Mouse (Mus musculus) embryonic facial prominence, embryonic 12.5 days (tissue): ENCODE measurements around the gene Gmfb. TPM values are rescaled to one million over a fixed set of nuclear protein-coding genes. Genes with fewer than 3 reads are reported as not detected.

Experiments
- ATAC-seq: fragments of 200-750 bp; cut with Nextera tagmentation; 2 replicates; pipeline ENCODE4 v1.8.0; 2017; ENCODE audit not compliant: insufficient number of reproducible peaks, insufficient read depth, low FRiP score, low TSS enrichment
- H3K27ac ChIP-seq: fragments of 300-500 bp; sonication (generic); 2 replicates; pipeline ENCODE4 v1.5.1; 2016; ENCODE audit warnings: mild to moderate bottlenecking
- H3K27me3 ChIP-seq: fragments of 300-500 bp; sonication (generic); 2 replicates; pipeline ENCODE4 v1.6.1; 2016; ENCODE audit warnings: mild to moderate bottlenecking, moderate library complexity
- H3K36me3 ChIP-seq: fragments of 300-500 bp; sonication (generic); 2 replicates; pipeline ENCODE4 v1.6.1; 2016; ENCODE audit warnings: mild to moderate bottlenecking
- H3K4me1 ChIP-seq: fragments of 300-500 bp; sonication (generic); 2 replicates; pipeline ENCODE4 v1.6.1; 2016
- H3K4me2 ChIP-seq: fragments of 300-500 bp; sonication (generic); replicated peaks from 2 replicates; pipeline ENCODE4 v1.6.1; 2016; ENCODE audit warnings: mild to moderate bottlenecking, moderate library complexity
- H3K4me3 ChIP-seq: fragments of 300-500 bp; sonication (generic); 2 replicates; pipeline ENCODE4 v1.5.1; 2016; ENCODE audit warnings: mild to moderate bottlenecking
- H3K9ac ChIP-seq: fragments of 300-500 bp; sonication (generic); 2 replicates; pipeline ENCODE4 v1.6.1; 2016; ENCODE audit warnings: mild to moderate bottlenecking, moderate library complexity
- H3K9me3 ChIP-seq: fragments of 300-500 bp; sonication (generic); 2 replicates; pipeline ENCODE4 v1.6.1; 2016; ENCODE audit warnings: mild to moderate bottlenecking, moderate library complexity
- WGBS: fragments of 180-500 bp; shearing (Covaris S2); methylation state at CpG from one replicate; pipeline ENCODE4 v1.1.7; 2016; 5-methylcytosine and 5-hydroxymethylcytosine counted together
- polyA plus RNA-seq: library from polyadenylated mRNA; unstranded; fragments of >200 nt; fragmentation: Nextera tagmentation; extraction: Ambion mirVana; gene quantifications from 2 replicates; pipeline ENCODE4 v1.2.1, GENCODE M21; 2016

Gene Gmfb
- polyA plus RNA-seq, 1 experiment from 2014 or later, result 85.1 TPM

DNA sequence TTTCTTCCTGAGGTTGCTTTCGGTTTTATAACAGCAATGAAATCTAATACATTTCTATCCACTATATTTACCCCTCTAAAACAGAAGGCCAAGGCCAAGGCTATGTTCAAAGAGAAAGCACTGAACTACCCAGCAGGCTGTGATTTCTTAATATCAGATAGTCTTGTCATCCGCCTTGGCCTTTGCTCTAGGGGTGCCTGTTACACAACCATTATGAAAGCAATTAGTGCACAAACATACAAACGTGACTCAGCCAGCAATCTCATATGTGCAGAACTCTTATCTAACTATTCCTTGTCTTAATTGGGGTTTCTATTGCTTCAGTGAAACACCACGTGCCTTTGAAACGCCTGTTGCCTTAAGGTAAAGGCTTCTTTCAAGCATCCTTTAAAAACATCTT lies 27.9 kb downstream of the Gmfb start:
- Histone ChIP-seq H3K4me2 (no peak overlapping the region), H3K9me3 (no peaks in the 10 kb centered on the region), H3K4me3 (no peak overlapping the region), H3K9ac (no peak overlapping the region), H3K4me1 (no peaks in the 10 kb centered on the region), H3K27ac (no peak overlapping the region), H3K36me3 (no peaks in the 10 kb centered on the region), H3K27me3 (no peaks in the 10 kb centered on the region)
- 87% methylated on average over 5 of the region's 5 CpGs for WGBS
- no peak for ATAC-seq

DNA sequence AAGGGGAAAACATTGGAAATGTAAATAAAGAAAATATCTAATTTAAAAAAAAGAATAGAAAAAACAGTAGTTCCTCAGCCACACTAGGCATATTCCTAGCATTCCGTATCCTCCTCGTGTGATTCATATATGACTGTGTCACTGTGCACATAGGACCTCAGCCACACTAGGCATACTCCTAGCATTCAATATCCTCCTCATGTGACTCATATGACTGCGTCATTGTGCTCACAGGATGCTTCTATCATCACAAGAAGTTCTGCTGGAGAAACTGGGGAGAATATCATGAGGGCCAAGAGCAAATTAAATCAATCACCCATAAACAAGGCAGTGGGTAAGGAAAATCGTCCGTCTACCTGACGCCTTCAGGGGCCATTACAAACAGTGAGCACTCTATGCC lies 31.3 kb downstream of the Gmfb start:
- WGBS, result 89% methylated on average over 6 of the region's 6 CpGs
- Histone ChIP-seq H3K36me3 (no peaks in the 10 kb centered on the region), H3K9me3 (no peaks in the 10 kb centered on the region), H3K27me3 (no peaks in the 10 kb centered on the region), H3K27ac (no peak overlapping the region), H3K4me1 (peaks cover 15% of the 10 kb centered on the region; the same call in 1 of the 2 replicates), H3K4me3 (no peak overlapping the region), H3K9ac (no peak overlapping the region), H3K4me2 (no peak overlapping the region)
- no peak for ATAC-seq

DNA sequence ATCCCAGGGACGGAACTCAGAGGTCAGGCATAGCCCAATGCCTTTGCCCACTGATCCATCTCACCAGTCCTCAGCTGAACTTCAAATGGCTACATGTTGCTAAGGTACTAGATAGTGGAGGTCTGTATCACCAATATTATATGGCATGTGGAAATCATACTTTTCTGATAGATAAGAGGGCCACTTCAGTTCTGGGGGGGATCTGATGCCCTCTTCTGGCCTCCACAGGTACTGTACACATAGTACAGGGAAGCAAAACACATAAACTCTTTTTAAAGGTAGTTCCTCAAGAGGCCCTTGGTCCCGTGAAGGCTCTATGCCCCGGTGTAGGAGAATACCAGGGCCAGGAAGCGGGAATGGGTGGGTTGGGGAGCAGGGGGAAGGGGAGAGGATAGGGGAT lies 31.7 kb downstream of the Gmfb start:
- WGBS, result 76% methylated on average over 4 of the region's 4 CpGs
- Histone ChIP-seq H3K4me1 (peaks cover 15% of the 10 kb centered on the region; the same call in 1 of the 2 replicates), H3K9me3 (no peaks in the 10 kb centered on the region), H3K27me3 (no peaks in the 10 kb centered on the region), H3K4me3 (no peak overlapping the region), H3K4me2 (no peak overlapping the region), H3K27ac (no peak overlapping the region), H3K36me3 (no peaks in the 10 kb centered on the region), H3K9ac (no peak overlapping the region)
- no peak for ATAC-seq

DNA sequence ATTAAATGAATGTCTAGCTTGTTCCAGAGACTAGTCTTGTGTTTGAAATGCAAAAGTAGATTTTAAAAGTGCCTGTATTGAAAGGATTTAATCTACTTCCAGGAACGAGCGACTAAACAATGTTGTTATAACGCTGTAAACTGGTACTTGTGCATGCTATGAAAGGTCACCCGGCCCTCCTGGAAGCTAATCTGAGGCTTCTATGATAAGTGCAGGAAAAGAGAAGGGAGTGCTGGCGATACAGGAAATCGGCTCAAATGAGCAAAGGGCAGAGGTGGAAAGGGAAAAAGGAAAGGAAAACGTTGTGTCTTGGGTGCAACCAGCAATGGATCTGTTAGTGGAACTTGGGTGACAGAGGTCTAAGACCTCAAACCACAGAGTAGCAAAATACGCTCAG lies 33.5 kb downstream of the Gmfb start:
- H3K36me3 ChIP-seq, result no peaks in the 10 kb centered on the region
- H3K27me3 ChIP-seq, result no peaks in the 10 kb centered on the region
- peak overlapping the region; percentile 90 for H3K4me3 ChIP-seq
- H3K4me2 ChIP-seq, result peak overlapping the region; percentile 77
- 23% methylated on average over 8 of the region's 8 CpGs for WGBS
- H3K27ac ChIP-seq, result 0 out of 2 replicates have a peak overlapping the region, but pooled peaks have one; percentile 7
- peak overlapping the region; percentile 97; the same call in 1 of the 2 replicates for H3K9ac ChIP-seq
- H3K4me1 ChIP-seq, result peaks cover 15% of the 10 kb centered on the region; the same call in 1 of the 2 replicates
- H3K9me3 ChIP-seq, result no peaks in the 10 kb centered on the region
- ATAC-seq, result no peak

DNA sequence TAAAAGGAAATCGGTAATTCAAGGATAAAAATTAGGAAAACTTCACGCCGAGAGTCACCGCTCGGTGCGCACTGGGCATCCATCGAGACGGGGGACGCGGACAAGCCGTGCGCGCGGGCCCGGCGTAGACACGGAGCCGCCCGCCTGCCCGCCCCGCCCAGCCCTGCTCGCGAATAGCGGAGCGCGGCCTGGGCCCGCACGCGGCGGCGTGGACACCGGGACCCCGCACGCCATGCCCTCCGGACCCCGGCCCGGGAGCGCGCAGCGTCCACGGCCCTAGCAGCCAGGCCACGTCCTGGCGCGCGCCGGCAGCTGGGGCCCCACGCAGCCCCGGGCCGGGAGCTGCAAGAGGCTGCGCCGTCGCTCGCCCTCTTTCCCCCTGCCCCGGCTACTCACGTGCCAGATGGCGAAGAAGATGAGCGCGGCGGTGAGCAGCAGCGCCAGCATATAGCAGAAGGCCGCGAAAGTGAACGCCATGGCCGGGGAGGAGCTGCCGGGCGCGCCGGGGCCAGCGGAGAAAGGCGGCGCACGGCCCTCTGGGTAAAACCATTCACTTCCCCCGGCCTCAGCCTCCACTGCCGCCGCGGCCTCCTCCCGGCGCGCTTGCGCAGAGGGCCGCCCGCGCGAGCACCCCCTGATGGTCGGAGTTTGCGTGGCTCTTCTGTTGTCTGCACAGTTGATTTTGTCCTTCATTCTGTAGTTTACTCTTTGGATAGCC lies 34.1 kb downstream of the Gmfb start, which contains the start of gene Cnih1:
Gene Cnih1 (minus strand): TSS at position 625 of the 718 bp plus-strand sequence.
- under 1% methylated on average over 84 of the region's 86 CpGs for WGBS
- no peaks in the 10 kb centered on the region for H3K9me3 ChIP-seq
- ATAC-seq, result peak; percentile 92
- peak within 1 kb of the TSS; percentile 77 for H3K4me2 ChIP-seq
- H3K27ac ChIP-seq, result peak within 1 kb of the TSS; percentile 97
- no peaks in the 10 kb centered on the region for H3K27me3 ChIP-seq
- H3K9ac ChIP-seq, result peak within 1 kb of the TSS; percentile 97
- peaks cover 15% of the 10 kb centered on the region; the same call in 1 of the 2 replicates for H3K4me1 ChIP-seq
- H3K36me3 ChIP-seq, result peaks cover 5% of the 10 kb centered on the region; the same call in 1 of the 2 replicates
- peak within 1 kb of the TSS; percentile 90 for H3K4me3 ChIP-seq

DNA sequence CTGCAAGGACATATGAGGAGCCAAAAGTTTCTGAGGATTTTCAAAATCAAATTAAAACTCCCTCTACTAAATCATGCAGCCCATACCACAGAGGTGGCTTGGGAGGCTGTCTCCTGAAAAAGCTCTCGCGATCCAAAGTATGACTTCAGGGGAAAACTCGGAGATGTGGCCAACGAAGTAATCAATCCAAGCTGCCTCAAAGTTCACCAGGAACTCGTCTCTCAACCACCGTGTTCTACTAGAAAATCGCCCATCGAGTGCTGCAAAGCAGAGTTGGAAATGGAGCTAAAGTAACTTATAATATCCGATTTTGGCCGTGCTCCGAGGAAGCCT lies 34.6 kb downstream of the Gmfb start:
- Histone ChIP-seq H3K4me1 (peaks cover 15% of the 10 kb centered on the region; the same call in 1 of the 2 replicates), H3K4me2 (peak overlapping the region; percentile 77), H3K27me3 (no peaks in the 10 kb centered on the region), H3K4me3 (peak overlapping the region; percentile 90), H3K9ac (peak overlapping the region; percentile 97), H3K36me3 (peaks cover 9% of the 10 kb centered on the region), H3K9me3 (no peaks in the 10 kb centered on the region), H3K27ac (peak overlapping the region; percentile 97)
- 1% methylated on average over 11 of the region's 11 CpGs for WGBS
- ATAC-seq, result no peak

DNA sequence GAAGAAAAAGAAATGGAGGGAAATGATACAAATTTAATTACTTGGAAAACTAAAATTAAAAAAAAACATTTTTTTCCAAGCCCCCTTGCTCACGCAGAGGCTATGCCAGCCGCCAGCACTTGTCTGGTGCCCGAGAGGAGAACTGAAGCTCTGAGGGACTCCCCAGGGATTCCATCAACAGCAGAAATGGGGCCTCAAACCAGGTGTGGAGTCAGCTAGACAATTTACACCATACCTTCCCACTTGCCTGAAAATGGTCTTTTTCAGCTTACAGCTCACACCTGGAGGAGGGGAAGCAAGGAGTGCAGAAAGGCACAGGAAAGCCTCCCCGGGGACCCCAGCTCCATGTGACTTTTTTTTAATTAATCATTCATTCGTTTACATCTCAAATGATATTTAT lies 36.8 kb downstream of the Gmfb start:
- Histone ChIP-seq H3K9ac (no peak overlapping the region), H3K9me3 (no peaks in the 10 kb centered on the region), H3K4me3 (no peak overlapping the region), H3K27me3 (no peaks in the 10 kb centered on the region), H3K36me3 (peaks cover 22% of the 10 kb centered on the region), H3K4me2 (no peak overlapping the region), H3K4me1 (peaks cover 15% of the 10 kb centered on the region; the same call in 1 of the 2 replicates), H3K27ac (no peak overlapping the region)
- no peak for ATAC-seq
- 81% methylated on average over 5 of the region's 5 CpGs for WGBS

DNA sequence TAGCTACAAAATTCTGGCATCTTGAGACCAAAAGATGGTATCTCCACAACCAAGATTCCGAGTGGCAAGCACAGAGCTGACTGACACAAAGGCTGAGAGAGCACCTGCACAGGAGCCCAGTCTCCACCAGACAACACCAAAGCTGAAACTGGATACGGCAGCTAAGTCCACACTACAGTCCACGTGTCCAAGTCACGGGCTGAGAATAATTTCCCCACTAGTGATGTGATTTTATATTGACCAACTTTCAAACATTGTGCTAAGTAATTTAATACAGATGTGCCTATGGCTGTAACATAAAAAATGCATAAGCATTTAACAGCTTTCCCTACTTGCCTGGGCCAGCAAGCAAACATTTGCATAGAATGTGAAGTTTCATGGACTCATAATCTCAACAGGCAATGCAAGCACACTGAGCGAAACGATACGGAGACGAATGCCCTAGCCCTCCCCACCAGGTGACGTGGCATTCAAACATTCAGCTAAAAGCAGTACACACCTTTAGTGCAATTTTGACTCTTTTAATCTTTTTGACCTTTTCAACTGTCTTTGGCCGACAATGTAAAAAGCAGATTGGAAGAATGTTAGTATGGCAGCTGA lies 38.6 kb downstream of the Gmfb start:
- H3K27ac ChIP-seq, result no peak overlapping the region
- peaks cover 39% of the 10 kb centered on the region for H3K36me3 ChIP-seq
- H3K4me1 ChIP-seq, result peaks cover 12% of the 10 kb centered on the region; the same call in 1 of the 2 replicates
- no peak overlapping the region for H3K4me3 ChIP-seq
- no peak for ATAC-seq
- WGBS, result 76% methylated on average over 10 of the region's 10 CpGs
- 0 out of 2 replicates have a peak, but pooled peaks cover 4% of the 10 kb centered on the region for H3K9me3 ChIP-seq
- no peak overlapping the region for H3K9ac ChIP-seq
- no peak overlapping the region for H3K4me2 ChIP-seq
- no peaks in the 10 kb centered on the region for H3K27me3 ChIP-seq

DNA sequence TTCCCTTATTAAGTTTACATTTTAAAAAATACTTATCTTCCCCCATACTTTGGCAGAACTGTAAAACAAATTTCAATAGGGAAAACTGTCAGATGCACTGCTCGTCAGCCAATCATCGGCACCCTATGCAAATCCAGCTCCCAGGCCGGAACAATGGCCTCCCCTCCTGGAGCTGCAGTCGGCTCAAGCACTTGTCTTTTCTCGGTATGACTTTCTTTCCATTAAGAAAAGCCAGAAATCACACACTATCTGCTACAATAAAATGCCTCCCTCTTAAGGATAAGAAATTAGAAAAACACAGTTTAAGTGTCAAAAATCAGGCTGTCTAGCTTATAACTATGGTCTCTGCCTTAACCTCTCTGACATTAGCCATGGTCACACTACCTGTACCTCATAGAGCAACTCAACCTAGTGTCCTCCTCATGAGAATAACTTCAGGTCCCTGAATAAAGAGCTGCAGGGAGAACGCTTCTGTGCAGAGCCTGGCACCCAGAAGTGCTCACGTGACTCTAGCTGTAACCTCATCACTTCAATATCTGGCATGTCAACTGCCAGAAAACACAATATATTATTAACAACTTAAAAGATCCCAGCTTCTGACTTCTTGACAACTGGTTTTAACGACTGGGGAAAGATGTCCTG lies 39.7 kb downstream of the Gmfb start:
- WGBS, result 83% methylated on average over 8 of the region's 8 CpGs
- no peak for ATAC-seq

DNA sequence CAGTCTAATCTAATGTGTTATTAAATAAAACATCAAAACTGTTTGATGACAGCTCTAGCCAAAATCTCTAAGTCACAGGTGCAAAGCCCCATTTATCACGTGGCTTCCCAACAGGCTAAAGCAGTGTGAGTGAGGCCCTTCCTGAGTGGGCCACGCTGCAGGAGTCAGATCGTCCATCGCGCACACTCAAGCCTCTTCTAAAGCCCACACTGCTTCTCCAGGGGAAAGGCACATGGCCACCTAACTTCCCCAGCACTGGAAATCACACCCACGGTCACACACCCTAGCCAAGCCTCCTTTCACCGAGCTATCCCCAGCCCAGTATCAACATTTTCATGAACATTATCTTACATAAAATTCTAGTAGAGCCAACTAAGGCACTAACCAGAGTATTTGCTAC lies 41.0 kb downstream of the Gmfb start:
- Histone ChIP-seq H3K27me3 (no peaks in the 10 kb centered on the region), H3K4me2 (no peak overlapping the region), H3K36me3 (peaks cover 59% of the 10 kb centered on the region), H3K9ac (no peak overlapping the region), H3K4me3 (no peak overlapping the region), H3K9me3 (0 out of 2 replicates have a peak, but pooled peaks cover 4% of the 10 kb centered on the region), H3K27ac (no peak overlapping the region), H3K4me1 (peaks cover 2% of the 10 kb centered on the region; the same call in 1 of the 2 replicates)
- no peak for ATAC-seq
- 93% methylated on average over 7 of the region's 7 CpGs for WGBS

More for the DNA sequence above, 39.7 kb downstream of the Gmfb start:
- no peaks in the 10 kb centered on the region for H3K27me3 ChIP-seq
- H3K36me3 ChIP-seq, result peaks cover 50% of the 10 kb centered on the region
- H3K4me2 ChIP-seq, result no peak overlapping the region
- no peak overlapping the region for H3K27ac ChIP-seq
- H3K4me3 ChIP-seq, result no peak overlapping the region
- H3K4me1 ChIP-seq, result peaks cover 11% of the 10 kb centered on the region; the same call in 1 of the 2 replicates
- H3K9me3 ChIP-seq, result 0 out of 2 replicates have a peak, but pooled peaks cover 4% of the 10 kb centered on the region
- no peak overlapping the region for H3K9ac ChIP-seq

DNA sequence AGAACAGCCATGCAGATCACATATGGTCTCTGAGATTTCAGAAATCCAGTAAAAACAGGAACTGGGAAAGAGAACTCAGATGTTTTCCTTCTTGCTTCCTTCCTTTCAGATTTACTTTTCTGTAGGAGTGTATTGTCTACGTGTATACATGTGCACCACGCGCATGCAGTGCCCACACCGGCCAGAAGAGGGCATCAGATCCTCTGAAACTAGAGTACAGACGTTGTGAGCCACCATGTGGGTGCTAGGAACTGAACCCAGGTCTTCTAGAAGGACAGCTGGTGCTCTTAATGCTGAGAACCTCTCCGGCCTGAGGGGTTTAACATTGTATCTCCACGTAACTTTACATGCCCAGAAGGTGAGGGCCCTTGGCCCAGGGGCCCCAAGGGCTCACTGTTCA lies 42.8 kb downstream of the Gmfb start:
- peaks cover 74% of the 10 kb centered on the region for H3K36me3 ChIP-seq
- no peak overlapping the region for H3K4me2 ChIP-seq
- H3K4me3 ChIP-seq, result no peak overlapping the region
- WGBS, result 94% methylated on average over 7 of the region's 7 CpGs
- no peak overlapping the region for H3K27ac ChIP-seq
- H3K9ac ChIP-seq, result no peak overlapping the region
- no peaks in the 10 kb centered on the region for H3K4me1 ChIP-seq
- H3K27me3 ChIP-seq, result no peaks in the 10 kb centered on the region
- 0 out of 2 replicates have a peak, but pooled peaks cover 4% of the 10 kb centered on the region for H3K9me3 ChIP-seq
- no peak for ATAC-seq
